Mouse (Mus musculus): ENCODE results near the gene Sipa1l2.

Sipa1l2 gene

GRCm38 (mm10) chr8:125465156-125465821, 104.3 kb downstream of the Sipa1l2 start:
- no peak for DNase-seq (ENCODE audit: low spot score in 2 of 2)

DNA sequence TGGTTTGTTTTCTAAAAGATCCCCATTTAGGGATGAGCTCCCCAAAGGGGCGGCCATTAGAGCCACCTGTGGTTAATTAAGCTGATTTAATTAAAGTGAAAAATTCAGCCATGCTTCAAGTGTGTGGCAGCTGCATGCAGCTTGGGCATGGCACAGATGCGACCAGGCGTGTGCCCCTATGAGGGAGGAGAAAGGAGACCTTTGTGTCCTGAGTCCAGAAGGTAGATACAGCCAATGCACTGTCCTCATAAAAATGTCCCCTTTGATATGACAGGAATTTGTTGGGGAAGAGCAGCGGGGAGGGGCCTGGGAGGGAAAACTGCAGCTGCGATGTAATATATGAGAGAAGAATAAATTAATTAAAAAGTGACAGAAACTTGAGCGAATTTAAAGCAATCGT, 106.7 kb downstream of the Sipa1l2 start:
- no peak for DNase-seq (ENCODE audit: low spot score in 2 of 2)

- DNase-seq (ENCODE audit: low spot score in 2 of 2): no peak
Observed at GRCm38 (mm10) chr8:125461504-125461903, 108.1 kb downstream of the Sipa1l2 start.

GRCm38 (mm10) chr8:125460602-125461001, 109.0 kb downstream of the Sipa1l2 start:
- DNase-seq (ENCODE audit: low spot score in 2 of 2): no peak

DNA sequence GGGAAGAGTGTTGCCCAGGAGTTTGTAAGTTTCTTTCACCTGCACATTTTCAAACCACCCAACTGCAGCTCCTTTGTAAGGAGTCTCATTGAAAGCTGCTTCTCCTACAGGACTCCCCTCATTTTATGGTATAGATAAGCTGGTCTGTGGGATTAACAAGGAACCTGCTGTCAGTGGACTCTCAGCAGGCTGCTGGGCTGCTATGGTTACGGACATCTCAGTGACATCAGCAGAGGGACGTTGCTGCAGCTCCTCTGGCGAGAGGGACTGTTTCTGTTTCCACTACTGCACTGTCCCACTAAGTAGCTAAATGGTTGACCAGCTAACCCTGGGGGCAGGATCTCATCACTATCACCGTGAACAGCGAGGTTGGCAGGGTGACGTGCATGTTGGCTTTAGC, 120.6 kb downstream of the Sipa1l2 start:
- DNase-seq (ENCODE audit: low spot score in 2 of 2): no peak

- DNase-seq (ENCODE audit: low spot score in 2 of 2): no peak
Observed at GRCm38 (mm10) chr8:125447543-125447942, 122.1 kb downstream of the Sipa1l2 start.

DNA sequence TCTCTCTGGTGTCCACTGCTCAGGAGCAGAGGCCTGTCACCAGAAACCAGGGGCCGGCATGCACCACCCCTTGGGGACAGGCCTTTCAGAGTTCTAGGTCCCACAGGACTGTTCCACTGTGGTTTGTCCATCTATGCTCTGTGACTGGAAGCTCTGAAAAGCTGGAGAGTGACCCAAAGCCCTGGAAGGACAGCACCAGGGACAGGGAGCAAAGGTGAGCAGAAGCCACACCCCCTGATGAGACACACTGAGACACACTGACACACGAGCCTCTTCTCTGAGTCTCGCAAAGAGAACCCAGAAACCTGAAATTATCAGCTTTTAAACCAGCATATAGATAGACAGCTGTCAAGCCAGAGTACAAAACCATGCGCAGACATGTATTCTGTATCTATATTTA, 123.4 kb downstream of the Sipa1l2 start:
- no peak for DNase-seq (ENCODE audit: low spot score in 2 of 2)

DNA sequence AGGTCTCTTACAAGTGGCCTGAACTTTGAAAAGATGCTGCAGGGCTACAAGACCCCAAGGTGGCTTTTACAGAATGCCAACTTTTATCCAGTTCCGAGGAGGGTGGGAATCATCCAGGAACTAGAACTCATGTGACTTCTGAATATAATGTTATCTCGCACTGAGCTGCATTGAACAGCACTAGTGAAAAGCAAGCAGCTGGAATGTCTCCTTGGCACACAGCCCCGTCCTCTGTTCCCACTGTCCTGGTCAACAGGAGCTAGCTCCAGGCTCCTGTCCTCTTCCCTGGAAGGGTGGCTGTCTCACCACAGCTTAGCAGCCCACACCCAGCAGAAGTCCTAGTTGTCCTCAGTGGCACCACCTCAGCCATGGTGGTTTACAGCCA, 124.4 kb downstream of the Sipa1l2 start:
- DNase-seq (ENCODE audit: low spot score in 2 of 2): no peak

- DNase-seq (ENCODE audit: low spot score in 2 of 2): no peak
Observed at GRCm38 (mm10) chr8:125444457-125445224, 125.0 kb downstream of the Sipa1l2 start.

DNA sequence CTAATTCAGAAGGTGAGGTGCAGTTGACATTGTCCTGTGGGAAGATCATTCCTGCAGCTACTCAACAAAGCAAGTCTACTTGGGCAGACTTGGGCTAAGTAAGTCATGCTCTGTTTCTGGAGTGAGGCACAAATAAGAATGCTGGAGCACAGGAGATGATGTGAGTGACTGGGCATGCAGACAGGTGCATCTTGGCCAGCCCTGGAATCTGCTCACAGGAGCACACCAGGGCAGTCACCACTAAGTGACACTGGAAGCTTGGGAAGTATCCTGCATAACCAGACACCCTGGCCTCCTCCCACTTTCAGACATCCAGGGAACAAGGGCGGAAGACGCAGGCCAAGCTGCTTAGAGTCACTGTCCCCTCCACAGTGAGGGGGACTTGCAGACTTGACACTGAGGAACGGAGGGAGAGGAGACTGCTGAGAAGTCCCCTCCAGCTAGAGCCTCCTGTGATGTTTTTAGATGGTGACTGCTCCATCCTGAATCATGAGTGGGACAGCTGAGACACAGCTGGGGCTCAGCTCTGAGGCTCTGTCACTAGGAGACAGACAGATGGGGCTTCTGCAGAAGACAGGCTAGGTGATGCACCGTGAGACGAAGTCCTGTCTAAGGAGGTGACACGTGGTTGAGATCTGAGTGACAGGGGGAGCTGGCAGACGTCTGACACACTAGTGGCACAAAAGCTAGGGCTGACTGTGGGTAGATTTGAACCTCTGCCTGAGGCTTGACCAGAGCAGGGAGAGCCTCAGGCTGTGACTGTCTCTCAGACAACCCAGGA, 134.1 kb downstream of the Sipa1l2 start:
- DNase-seq (ENCODE audit: low spot score in 2 of 2): no peak

GRCm38 (mm10) chr8:125434151-125434550, 135.5 kb downstream of the Sipa1l2 start:
- DNase-seq (ENCODE audit: low spot score in 2 of 2): no peak

- no peak for DNase-seq (ENCODE audit: low spot score in 2 of 2)
Observed at GRCm38 (mm10) chr8:125431321-125431720, 138.3 kb downstream of the Sipa1l2 start.

DNA sequence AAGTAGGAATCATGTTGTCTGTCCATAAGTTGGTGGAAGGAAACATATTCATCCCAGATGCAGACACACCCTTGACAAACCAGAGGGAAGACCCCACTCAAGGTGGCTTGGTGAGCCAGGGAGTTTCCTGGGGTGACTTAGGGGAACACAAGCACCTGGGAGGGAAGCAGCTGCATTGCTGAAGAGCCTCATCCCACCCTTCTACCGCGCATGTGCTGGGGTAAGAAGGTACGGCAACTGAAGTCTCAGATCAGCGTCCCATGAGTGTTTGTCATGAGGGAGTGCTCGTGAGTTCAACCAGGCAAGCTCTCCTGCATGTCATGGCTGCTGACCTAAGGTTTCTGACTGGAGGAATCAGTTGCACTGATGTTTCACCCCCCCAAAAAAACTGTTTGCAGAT, 138.8 kb downstream of the Sipa1l2 start:
- no peak for DNase-seq (ENCODE audit: low spot score in 2 of 2)

DNA sequence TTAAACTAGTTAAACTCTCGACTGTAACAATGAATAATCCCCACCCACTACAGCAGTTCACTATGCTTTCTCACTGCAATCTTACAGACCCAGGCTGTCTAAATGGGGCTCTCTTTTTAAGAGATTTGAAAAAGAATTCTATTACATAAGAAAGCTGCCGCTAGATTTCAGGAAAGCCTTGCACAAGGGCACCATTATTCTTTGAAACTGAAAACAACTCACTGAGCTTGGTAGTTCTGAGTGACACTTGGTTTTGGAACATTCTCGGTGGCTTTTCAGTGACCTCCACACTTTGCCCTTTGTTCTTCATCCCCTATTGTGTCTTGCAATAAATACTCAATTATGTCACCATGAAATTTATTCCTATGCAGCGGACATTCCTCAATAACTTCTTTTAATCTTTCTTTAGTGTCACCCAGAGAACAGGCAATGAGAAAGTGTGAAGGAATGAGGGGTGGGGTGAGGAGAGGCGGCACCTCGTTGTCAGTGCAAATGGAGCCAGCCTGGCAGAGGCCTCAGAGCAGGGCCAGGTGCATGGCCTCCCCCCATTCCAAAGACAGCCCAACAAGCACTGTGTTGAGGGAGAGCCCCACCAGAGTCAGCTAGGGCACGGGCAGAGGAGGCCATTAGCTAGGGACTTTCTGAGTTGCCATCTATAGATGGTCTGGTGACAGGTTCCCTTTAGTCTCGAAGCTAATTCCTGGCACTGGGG, 140.5 kb downstream of the Sipa1l2 start:
- no peak for DNase-seq (ENCODE audit: low spot score in 2 of 2)

- no peak for DNase-seq (ENCODE audit: low spot score in 2 of 2)
Observed at GRCm38 (mm10) chr8:125423861-125424260, 145.7 kb downstream of the Sipa1l2 start.

GRCm38 (mm10) chr8:125419202-125419830, 150.3 kb downstream of the Sipa1l2 start:
- DNase-seq (ENCODE audit: low spot score in 2 of 2): no peak

- DNase-seq (ENCODE audit: low spot score in 2 of 2): no peak
Observed at GRCm38 (mm10) chr8:125416146-125416545, 153.5 kb downstream of the Sipa1l2 start.

DNA sequence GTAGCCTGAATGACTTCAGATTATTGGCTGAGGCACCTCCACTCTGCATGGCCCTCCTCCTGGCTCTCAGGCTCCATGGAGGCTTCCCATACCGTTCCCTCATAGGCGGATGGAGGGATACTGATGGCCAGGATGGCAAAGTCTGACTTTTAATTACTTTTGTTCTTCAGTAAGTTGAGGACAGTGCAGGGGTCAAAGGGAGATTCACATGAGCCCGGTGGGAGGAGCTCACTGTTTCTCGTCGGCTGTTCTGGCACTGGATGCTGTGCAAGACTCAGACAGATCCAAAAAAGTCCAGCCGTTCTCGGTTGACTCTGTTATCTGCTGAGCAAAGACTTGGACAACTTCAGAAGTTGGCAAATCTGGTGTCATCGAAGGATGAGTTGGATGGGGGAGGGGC, 155.0 kb downstream of the Sipa1l2 start:
- DNase-seq (ENCODE audit: low spot score in 2 of 2): no peak

DNA sequence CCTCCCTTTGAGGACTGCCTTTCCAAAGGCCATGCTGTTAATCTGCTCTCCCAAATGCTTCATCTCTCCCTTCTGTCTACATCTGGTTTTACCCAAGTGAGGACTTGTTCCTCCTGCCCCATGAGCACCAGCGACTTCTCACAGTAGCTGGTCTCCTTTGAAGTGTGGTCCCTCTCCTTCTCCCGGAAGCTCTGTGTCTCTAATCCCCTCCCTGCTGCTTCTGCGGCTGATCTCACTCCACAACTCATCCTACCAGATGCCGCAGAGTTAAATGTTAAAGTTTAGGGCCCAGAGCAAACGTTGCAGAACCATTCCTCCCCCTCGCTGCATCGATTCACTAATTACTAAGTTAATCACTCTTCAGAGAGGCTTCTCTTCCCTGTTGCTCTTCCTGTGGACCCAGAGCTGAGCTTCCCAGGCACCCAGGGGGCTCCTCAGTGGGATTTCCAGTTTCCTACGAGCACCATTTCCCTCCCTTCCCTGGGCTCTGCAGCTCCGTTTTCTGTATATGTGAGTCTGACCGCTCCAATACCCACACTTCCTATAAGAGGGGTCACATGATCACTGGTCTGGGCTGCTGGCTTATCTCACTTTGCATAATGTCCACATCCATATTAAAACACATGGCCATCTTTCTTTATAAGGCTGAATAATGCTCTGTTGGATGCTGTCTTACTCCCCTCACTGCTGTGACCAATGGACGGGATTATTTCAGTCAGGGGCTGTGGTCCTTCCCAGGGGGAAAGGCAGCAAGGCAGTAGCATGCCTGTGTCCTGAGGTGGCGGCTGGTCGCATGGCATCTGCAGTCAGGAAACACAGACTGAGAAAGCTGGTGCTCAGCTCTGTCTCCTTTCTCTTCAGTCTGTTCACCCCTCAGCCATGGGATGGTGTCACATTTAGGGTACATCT, 156.4 kb downstream of the Sipa1l2 start:
- no peak for DNase-seq (ENCODE audit: low spot score in 2 of 2)

- no peak for DNase-seq (ENCODE audit: low spot score in 2 of 2)
Observed at GRCm38 (mm10) chr8:125410646-125411045, 159.0 kb downstream of the Sipa1l2 start.
